Mouse (Mus musculus): ENCODE results near the gene Gucy2c.
"Not testable (repeated sequence)": the region's sequence is repeated elsewhere in the genome, so short reads cannot be mapped to it uniquely, and the experiment has no call there.

The Gucy2c gene

GRCm38 (mm10) chr6:136803093-136803738 is 21.7 kb upstream of the Gucy2c start:
- DNase-seq, result no peak

- DNase-seq, result no peak
These were observed 19.7 kb upstream of the Gucy2c start for GRCm38 (mm10) chr6:136801274-136801673.

DNA sequence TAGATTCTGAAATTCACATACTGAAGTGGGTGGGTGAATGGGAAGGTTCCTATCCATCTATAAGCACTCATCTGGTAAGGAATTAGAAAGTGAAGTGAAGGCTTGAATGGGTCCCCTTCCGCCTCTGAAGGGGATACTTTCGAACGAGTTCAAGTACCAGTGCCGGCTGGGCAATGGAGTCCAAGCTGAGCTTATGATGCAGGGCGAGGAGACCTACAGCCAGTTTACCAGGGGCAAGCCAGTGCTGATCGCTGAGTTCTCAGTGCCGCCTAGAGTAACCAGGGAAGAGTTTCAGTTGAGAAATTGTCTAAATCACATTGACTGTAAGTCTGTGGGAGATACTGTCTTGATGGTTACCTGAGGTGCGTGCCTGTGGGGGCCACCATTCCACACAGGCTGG is 19.1 kb upstream of the Gucy2c start:
- DNase-seq, result no peak

DNA sequence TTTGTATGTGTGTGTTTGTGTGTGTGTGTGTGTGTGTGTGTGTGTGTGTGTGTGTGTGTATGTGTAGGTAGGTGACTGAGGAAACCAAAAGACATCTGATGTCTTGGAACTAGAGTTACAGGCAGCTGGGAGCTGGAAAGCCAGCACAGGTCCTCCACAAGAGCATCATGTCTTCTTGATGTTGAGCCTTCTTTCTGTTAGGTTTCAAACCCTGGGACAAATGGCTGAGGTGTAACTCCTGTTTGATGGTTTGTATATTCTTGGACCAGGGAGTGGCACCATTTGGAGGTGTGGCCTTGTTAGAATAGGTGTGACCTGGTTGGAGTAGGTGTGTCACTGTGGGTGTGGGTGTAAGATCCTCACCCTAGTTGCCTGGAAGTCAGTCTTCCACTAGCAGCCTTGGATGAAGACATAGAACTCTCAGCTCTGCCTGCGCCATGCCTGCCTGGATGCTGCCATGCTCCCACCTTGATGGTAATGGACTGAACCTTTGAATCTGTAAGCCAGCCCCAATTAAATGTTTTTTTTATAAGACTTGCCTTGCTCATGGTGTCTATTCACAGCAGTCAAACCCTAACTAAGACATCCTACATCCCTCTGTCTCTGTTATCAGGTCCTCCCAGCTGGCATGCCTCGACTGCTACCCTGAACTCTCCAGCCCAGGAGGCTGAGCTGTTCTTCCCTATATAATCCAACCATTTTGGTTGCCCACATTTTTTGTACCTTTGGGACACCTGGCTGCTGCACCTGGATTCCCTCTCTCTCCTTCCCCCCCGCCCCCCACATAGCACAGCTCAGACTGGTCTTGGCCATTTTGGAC is 16.5 kb upstream of the Gucy2c start:
- DNase-seq, result not testable (repeated sequence)

DNA sequence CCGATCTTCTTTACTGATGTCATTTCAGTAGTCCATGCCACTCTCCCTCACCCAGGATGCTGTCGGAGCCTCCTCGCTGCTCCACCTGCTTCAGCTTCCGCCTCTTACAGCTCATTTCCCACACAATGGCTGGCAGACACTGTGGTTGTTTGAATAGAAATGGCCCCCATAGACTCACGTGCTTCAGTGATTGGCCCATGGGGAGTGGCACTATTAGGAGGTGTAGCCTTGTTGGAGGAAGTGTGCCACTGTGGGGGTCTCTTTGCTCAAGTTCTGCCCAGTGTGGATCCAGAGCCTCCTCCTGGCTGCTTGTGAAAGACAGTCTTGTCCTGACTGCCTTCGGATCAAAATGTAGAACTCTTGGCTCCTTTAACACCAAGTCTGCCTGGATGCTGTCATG is 14.3 kb upstream of the Gucy2c start:
- DNase-seq, result no peak

DNA sequence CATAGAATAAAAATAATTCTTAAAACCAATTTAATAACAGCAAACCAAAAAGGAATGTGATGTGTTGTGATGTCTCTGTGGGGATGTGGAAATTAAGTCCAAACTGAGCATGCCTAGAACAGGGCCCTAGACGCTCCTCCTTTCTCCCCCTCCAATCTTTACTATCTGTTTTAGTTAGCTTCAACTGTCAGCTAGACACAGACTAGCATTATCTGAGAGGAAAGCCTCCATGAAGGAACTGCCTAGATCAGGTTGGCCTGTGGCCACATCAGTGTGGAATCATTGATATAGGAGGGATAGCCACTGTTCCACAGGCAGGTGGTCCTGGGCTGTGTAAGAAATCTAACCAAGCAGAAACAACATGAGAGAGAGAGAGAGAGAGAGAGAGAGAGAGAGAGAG is 13.5 kb upstream of the Gucy2c start:
- no peak for DNase-seq

DNA sequence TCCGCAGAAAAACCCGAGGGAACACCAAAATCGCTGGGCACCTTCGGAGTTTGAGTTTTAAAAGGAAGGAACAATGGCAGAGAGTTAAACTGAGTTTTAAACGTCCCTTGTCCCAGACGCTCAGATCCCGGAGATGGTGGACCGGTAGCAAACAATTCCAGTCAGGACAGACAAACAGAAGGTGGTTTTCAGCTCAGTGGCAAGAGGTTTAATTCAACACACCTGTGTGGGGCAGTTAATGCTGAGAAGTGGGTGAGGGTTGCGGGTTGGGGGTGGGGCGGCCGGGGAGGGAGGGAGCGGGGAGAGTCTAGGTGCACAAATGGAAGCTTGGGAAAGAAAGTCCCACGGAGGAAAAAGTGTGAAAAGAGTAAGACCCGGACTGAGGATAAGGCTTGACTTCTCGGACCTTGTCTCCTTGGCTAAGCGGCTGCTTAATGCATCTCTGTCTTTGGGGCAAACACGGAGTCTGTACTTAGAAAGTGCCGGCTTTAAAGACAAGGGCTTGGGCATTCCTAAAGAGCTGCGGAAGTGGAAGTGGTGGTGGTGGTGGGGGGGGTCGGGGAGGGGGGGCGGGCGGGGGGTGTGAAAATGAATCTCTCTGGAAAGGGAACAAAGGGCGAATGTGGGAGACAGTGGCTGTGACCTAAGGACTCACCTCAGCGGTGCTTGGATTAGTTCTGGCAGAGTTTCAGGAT is 12.4 kb upstream of the Gucy2c start:
- DNase-seq, result no peak

GRCm38 (mm10) chr6:136792884-136793758 is 11.6 kb upstream of the Gucy2c start:
- DNase-seq, result no peak

DNA sequence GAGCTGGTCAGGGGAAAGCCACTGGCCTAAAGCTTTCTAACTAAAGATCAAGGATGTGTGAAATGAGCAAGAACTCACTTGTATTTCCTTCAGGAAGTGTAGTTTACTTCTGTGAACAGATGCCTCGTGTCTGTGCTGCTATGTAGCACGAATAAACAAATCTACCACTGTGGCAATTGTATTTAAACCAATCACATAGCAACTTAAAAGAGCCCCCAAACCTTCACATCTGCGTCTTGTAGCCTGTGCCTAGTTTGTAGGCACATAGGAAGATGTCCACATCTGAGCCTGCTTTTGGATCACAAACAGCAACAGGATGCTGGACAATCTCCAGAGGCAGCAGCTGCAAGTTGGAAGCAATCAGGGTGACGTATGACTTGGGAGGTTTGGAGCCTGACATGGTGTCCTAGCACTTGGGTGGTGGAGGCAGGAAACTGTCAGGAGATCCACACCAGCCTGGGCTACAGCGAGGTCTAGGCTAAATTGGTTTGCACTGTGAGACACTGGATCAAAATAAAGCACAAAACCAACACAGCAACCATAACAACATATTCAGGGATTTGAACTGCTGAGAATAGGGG is 7.9 kb upstream of the Gucy2c start:
- no peak for DNase-seq

DNA sequence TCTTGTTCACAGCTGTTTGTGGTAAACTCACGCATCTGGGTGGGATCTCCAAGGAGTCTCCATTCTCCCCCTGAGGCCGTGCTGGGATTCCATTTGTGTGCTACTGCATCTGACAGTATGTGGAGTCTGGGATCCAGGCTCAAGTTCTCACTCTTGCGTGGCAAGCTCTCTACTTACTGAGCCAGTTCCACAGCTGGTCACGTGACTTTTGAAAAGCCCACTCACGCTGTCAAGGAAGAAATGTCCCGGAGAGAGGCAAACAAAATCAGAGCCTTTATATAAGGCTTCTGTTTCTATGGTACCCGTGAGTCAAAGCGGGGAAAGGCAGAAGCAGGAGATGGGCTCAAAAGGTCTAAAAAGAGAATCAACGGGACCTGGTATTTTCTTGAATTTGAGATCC is 1.2 kb upstream of the Gucy2c start:
- no peak for DNase-seq

- no peak for DNase-seq
These were observed 581 bp upstream of the Gucy2c start for GRCm38 (mm10) chr6:136782146-136782545.

DNA sequence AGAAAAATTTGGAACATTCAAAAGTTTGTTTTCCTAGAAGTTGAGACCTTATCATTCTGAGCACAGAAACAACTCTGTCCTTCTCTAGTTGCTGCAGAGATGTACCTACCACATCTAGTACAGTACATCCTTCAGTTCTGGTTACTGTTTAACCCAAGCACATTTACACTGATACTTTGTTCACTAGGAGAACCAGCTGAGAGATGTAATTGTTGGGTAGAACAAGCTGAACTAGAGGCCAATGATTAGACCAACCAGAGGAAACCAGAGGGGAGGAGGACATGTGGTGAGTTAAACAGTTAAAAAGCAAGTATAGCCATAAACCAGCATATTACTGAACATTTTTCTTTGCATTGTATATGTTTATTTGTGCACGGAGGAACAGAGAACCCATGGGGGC is 5.2 kb downstream of the Gucy2c start:
- DNase-seq, result no peak

GRCm38 (mm10) chr6:136769859-136770258 is 11.7 kb downstream of the Gucy2c start:
- no peak for DNase-seq

DNA sequence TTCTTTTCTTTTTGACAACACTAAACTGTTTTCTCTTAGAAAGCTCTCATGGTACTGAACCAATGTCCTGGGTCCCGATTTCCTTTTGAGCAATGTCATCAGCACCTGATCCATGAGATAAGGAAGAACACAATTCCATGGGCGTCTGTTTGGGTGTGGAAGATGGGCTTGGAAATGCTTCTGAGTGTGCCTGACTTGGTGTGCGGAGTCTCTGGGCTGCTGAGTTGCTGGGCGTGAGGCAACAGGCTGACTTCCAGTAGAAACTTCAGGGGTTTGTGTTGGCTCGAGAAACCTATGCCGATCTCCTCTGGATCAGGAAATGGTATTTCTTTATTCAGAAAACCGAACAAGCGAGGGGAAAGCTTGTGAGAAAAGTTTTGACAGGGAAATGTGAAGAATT is 12.4 kb downstream of the Gucy2c start:
- no peak for DNase-seq

- no peak for DNase-seq
These were observed 17.7 kb downstream of the Gucy2c start for GRCm38 (mm10) chr6:136763912-136764311.

DNA sequence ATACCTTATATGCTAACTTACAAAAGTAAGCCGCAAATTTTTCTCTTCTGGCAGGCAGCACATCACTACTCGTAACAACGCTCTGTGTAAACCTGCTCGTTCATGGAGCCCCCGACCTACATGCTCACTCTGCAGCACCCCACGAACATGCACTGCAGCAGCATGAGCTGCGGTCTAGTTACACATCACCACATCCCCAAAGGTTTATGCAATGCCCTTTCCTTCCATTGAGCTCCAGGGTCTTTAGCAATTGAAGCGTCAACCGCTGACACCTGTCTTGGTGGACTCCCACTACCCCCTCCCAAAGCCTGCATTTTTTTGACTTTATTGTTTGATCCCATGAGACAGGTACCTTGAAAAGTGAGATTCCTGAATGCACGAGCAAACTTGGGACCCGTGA is 31.0 kb downstream of the Gucy2c start:
- no peak for DNase-seq

DNA sequence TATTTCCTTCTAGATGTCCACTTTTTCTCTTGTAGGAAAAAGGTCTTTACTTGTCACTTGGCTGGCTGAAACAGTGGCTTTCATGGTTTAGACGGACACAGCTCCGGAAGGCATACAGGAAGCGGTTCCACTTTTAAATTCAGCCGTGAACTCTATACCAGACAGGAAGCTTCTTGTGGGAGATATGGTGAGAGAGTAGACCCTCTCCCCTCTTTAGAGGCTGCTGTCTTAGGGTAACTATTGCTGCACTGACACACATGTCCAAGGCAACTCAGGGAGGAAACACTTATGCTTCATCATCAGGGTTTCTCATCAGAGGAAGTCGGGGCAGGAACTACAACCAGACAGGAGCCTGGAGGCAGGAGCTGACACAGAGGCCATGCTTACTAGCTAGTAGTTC is 36.0 kb downstream of the Gucy2c start:
- no peak for DNase-seq

- DNase-seq, result no peak
These were observed 37.8 kb downstream of the Gucy2c start for GRCm38 (mm10) chr6:136743729-136744128.

DNA sequence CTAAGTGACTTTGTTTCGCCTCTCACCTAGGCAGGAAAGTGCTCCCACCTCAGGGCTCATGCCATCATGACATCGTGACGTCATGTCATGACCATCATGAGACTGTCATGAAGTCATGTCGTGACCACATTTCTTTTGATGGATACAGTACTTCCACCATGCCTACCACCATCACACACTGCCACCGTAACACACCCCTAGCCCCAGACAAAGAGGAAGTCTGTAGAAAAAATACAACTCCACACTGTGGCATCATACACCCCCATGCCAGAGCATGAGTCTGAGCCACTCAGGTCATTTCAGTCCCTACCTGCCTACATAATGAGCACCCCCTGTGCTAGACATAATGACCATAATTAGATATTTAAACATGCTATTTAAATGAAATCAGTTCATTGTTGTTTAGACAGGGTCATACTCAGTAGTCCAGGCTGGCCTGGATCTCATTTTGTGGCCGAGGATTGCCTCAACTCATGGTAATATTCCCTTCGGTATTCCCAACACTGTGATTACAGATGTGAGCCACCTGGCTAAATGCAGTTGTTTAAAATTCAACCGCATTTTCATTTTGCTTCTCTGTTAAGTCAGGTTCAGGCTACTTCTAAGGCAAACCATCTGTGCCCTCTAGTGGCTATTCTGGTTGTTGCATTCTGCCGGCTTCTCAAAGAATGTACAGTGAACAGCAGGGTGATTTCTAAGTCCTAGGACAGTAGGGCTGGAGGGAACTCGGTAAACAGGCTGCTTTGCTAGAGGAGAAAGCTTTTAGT is 39.0 kb downstream of the Gucy2c start:
- peak; percentile 76 to 88 for DNase-seq

- no peak for DNase-seq
These were observed 40.3 kb downstream of the Gucy2c start for GRCm38 (mm10) chr6:136741281-136741680.

DNA sequence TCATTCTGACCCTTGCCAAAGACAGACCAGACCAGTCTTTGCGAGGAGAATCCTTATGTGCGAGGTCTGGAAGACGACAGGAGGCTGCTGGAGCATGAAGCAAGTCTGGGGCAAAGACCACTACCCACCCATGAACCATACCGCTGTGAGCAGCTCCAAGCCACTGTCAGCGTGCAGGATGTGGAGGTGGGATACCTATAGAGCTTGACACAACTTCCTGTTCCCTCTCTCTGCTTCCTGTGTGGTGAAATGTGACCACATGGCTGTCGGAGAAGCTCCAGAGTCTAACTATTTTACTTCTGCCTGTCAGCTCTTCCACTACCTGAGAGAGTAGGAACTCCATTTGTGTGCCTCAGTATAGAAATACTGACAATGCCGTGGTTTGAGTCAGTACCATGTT is 45.8 kb downstream of the Gucy2c start:
- no peak for DNase-seq

- DNase-seq, result no peak
These were observed 53.4 kb downstream of the Gucy2c start for GRCm38 (mm10) chr6:136728144-136728543.
